Mouse (Mus musculus) CH12.LX (cell line): ENCODE measurements at regions not wholly inside any gene's neighbourhood (a gene's known extent, or its start where the extent isn't known, plus 50 kb on each side); places are given as distances from the start of the nearest gene placed in this dataset.

Source experiments
- DNase-seq: peaks from one replicate; pipeline ENCODE4 v3.0.0-alpha.2; 2013; ENCODE audit errors: extremely low read depth
- H3K27ac ChIP-seq: 2 replicates; pipeline ENCODE4 v1.5.1; 2012; ENCODE audit warnings: low read depth, mild to moderate bottlenecking, control low read depth, moderate library complexity; ENCODE audit not compliant: insufficient read depth
- H3K27me3 ChIP-seq: replicated peaks from 2 replicates; pipeline ENCODE3; 2012; ENCODE audit warnings: inconsistent platforms
- H3K36me3 ChIP-seq, 2 experiments: replicated peaks in 1 of 2; 2 replicates each; pipeline versions ENCODE3 to v1.6.1; 2012; ENCODE audit warnings: inconsistent platforms in 1 of 2, low read length in 1 of 2, mild to moderate bottlenecking in 1 of 2, mixed read lengths in 1 of 2, moderate library complexity in 1 of 2; ENCODE audit not compliant: control insufficient read depth in 1 of 2, insufficient read depth in 1 of 2
- H3K4me1 ChIP-seq, 2 experiments: 2 replicates each; pipeline ENCODE4 v1.6.1; 2012; ENCODE audit warnings: inconsistent platforms in 1 of 2, moderate library complexity in 1 of 2; ENCODE audit not compliant: insufficient read depth in 2 of 2, control insufficient read depth in 1 of 2
- H3K4me2 ChIP-seq: 2 replicates; pipeline ENCODE4 v1.6.1; 2012; ENCODE audit warnings: low read depth, mild to moderate bottlenecking, control low read depth; ENCODE audit not compliant: poor library complexity, insufficient read depth, severe bottlenecking
- H3K4me3 ChIP-seq, 3 experiments: fragments of 150-350 bp in 1 of 3; sonication (generic) in 1 of 3; replicated peaks in 1 of 3; 2 replicates each; pipeline versions ENCODE3 to v1.5.1; 2011 to 2012; ENCODE audit warnings: low read depth in 2 of 3, low read length in 2 of 3, mild to moderate bottlenecking in 2 of 3, moderate library complexity in 2 of 3, control low read depth in 1 of 3, improper control_type of control experiment in 1 of 3, inconsistent platforms in 1 of 3, mixed read lengths in 1 of 3; ENCODE audit not compliant: poor library complexity in 1 of 3
- H3K79me2 ChIP-seq: replicated peaks from 2 replicates; pipeline ENCODE4 v1.6.1; 2012; ENCODE audit warnings: mild to moderate bottlenecking, moderate library complexity; ENCODE audit not compliant: control insufficient read depth, poor library complexity, insufficient read depth, severe bottlenecking; ENCODE audit errors: extremely low read depth
- H3K9ac ChIP-seq: 2 replicates; pipeline ENCODE4 v1.6.1; 2012; ENCODE audit warnings: low read depth, mild to moderate bottlenecking, control low read depth, moderate library complexity; ENCODE audit not compliant: insufficient read depth
- H3K9me3 ChIP-seq: replicated peaks from 2 replicates; pipeline ENCODE3; 2012; ENCODE audit warnings: low read length, inconsistent platforms, mixed read lengths
- E2F4 ChIP-seq: IDR thresholded peaks from 2 replicates; pipeline ENCODE4 v1.6.1; 2011; ENCODE audit warnings: low read depth, low read length, improper control_type of control experiment; ENCODE audit not compliant: insufficient replicate concordance
- ELF1 ChIP-seq: IDR thresholded peaks from 2 replicates; pipeline ENCODE4 v1.6.1; 2014; ENCODE audit warnings: low read depth, mild to moderate bottlenecking, inconsistent platforms, low read length, improper control_type of control experiment
- HCFC1 ChIP-seq: IDR thresholded peaks from 2 replicates; pipeline ENCODE4 v1.6.1; 2012; ENCODE audit warnings: low read depth, mild to moderate bottlenecking, inconsistent platforms, low read length, improper control_type of control experiment
- IRF4 ChIP-seq: IDR thresholded peaks from 2 replicates; pipeline ENCODE4 v1.6.1; 2014; ENCODE audit warnings: low read depth, mild to moderate bottlenecking, inconsistent platforms, low read length, improper control_type of control experiment
- JUN ChIP-seq: IDR thresholded peaks from 2 replicates; pipeline ENCODE4 v1.6.1; 2011; ENCODE audit warnings: low read depth, mild to moderate bottlenecking, low read length, improper control_type of control experiment, moderate library complexity; ENCODE audit not compliant: insufficient read depth
- KAT2A ChIP-seq: IDR thresholded peaks from 2 replicates; pipeline ENCODE4 v1.6.1; 2012; ENCODE audit warnings: low read length, improper control_type of control experiment, inconsistent platforms; ENCODE audit not compliant: insufficient replicate concordance
- MAZ ChIP-seq: IDR thresholded peaks from 2 replicates; pipeline ENCODE4 v1.6.1; 2012; ENCODE audit warnings: low read depth, mild to moderate bottlenecking, inconsistent platforms, low read length, improper control_type of control experiment, moderate library complexity
- MXI1 ChIP-seq: IDR thresholded peaks from 2 replicates; pipeline ENCODE4 v1.6.1; 2011; ENCODE audit warnings: mild to moderate bottlenecking, low read depth, low read length, improper control_type of control experiment
- MYC ChIP-seq: IDR thresholded peaks from 2 replicates; pipeline ENCODE4 v1.6.1; 2011; ENCODE audit warnings: low read depth, mild to moderate bottlenecking, improper control_type of control experiment, low read length
- NELFE ChIP-seq: IDR thresholded peaks from 2 replicates; pipeline ENCODE4 v1.6.1; 2011; ENCODE audit warnings: low read depth, low read length, improper control_type of control experiment
- POLR2A ChIP-seq: IDR thresholded peaks from 2 replicates; pipeline ENCODE4 v1.6.1; 2011; ENCODE audit warnings: low read depth, mild to moderate bottlenecking, improper control_type of control experiment, low read length
- RAD21 ChIP-seq: IDR thresholded peaks from 2 replicates; pipeline ENCODE4 v1.6.1; 2011; ENCODE audit warnings: low read depth, mild to moderate bottlenecking, low read length, improper control_type of control experiment, moderate library complexity
- SIN3A ChIP-seq: IDR thresholded peaks from 2 replicates; pipeline ENCODE4 v1.6.1; 2012; ENCODE audit warnings: low read length, improper control_type of control experiment, inconsistent platforms
- TCF12 ChIP-seq: IDR thresholded peaks from 2 replicates; pipeline ENCODE4 v1.6.1; 2014; ENCODE audit warnings: low read depth, mild to moderate bottlenecking, inconsistent platforms, low read length, improper control_type of control experiment
- UBTF ChIP-seq: IDR thresholded peaks from 2 replicates; pipeline ENCODE4 v1.6.1; 2012; ENCODE audit warnings: low read depth, mild to moderate bottlenecking, inconsistent platforms, low read length, improper control_type of control experiment, moderate library complexity
- ZC3H11A ChIP-seq: IDR thresholded peaks from 2 replicates; pipeline ENCODE4 v1.6.1; 2012; ENCODE audit warnings: low read depth, mild to moderate bottlenecking, inconsistent platforms, low read length, improper control_type of control experiment
- ZKSCAN1 ChIP-seq: IDR thresholded peaks from 2 replicates; pipeline ENCODE4 v1.6.1; 2012; ENCODE audit warnings: low read depth, inconsistent platforms, low read length, improper control_type of control experiment, borderline replicate concordance
- ZNF384 ChIP-seq: IDR thresholded peaks from 2 replicates; pipeline ENCODE4 v1.6.1; 2012; ENCODE audit warnings: low read depth, low read length, improper control_type of control experiment, inconsistent platforms
- dilution Hi-C: fragments of 300-500 bp; cut with MboI; formaldehyde crosslinking; loops from 2 replicates; pipeline ENCODE4 v1.14.3; 2020; ENCODE audit warnings: low sequenced_read_pairs; ENCODE audit not compliant: extremely low pct_unique_long_range_greater_than_20kb, extremely low pct_ligation_motif_present
- in situ Hi-C: fragments of 300-500 bp; cut with MboI; formaldehyde crosslinking; loops from 3 replicates; pipeline ENCODE4 v1.14.3; 2019; ENCODE audit warnings: low sequenced_read_pairs, low pct_ligation_motif_present, low pct_unique_long_range_greater_than_20kb, mixed read lengths

GRCm38 (mm10) chr4:72605107-72605506 lies 247.3 kb downstream of the Aldoart1 start:
- Histone ChIP-seq H3K27me3 (no peaks in the 10 kb centered on the region), H3K4me2 (no peak overlapping the region)
- no peak for DNase-seq
- in situ Hi-C loops = no loop called here
- no peak for TF ChIP-seq IRF4
- TF ChIP-seq ZKSCAN1 = no peak
- TF ChIP-seq KAT2A = no peak
- TF ChIP-seq POLR2A = no peak
- no peak for TF ChIP-seq UBTF
- TF ChIP-seq, all 38 proteins: peak for 0
- dilution Hi-C loops = no loop called here
- Histone ChIP-seq H3K4me3 (no peak overlapping the region), H3K9ac (no peak overlapping the region), H3K27ac (no peak overlapping the region), H3K9me3 (peaks cover 22% of the 10 kb centered on the region), H3K79me2 (no peaks in the 10 kb centered on the region), H3K36me3 (no peaks in the 10 kb centered on the region), H3K4me1 (no peaks in the 10 kb centered on the region)

GRCm38 (mm10) chr4:72595494-72595893 lies 256.9 kb downstream of the Aldoart1 start:
- no peak overlapping the region for H3K9ac ChIP-seq
- DNase-seq = no peak
- no peak overlapping the region for H3K27ac ChIP-seq
- H3K79me2 ChIP-seq = no peaks in the 10 kb centered on the region
- dilution Hi-C loops = no loop called here
- H3K4me3 ChIP-seq = no peak overlapping the region
- H3K4me2 ChIP-seq = no peak overlapping the region
- peaks cover 25% of the 10 kb centered on the region for H3K9me3 ChIP-seq
- H3K36me3 ChIP-seq = no peaks in the 10 kb centered on the region
- in situ Hi-C loops = no loop called here
- no peak for TF ChIP-seq E2F4
- TF ChIP-seq JUN = no peak
- no peak for TF ChIP-seq MXI1
- no peak for TF ChIP-seq RAD21
- TF ChIP-seq MAZ = no peak
- TF ChIP-seq ELF1 = no peak
- no peak for TF ChIP-seq MYC
- TF ChIP-seq HCFC1 = no peak
- no peak for TF ChIP-seq ZC3H11A
- TF ChIP-seq SIN3A = no peak
- no peak for TF ChIP-seq TCF12
- TF ChIP-seq IRF4 = no peak
- no peak for TF ChIP-seq ZNF384
- no peak for TF ChIP-seq NELFE
- H3K27me3 ChIP-seq = no peaks in the 10 kb centered on the region
- H3K4me1 ChIP-seq = no peaks in the 10 kb centered on the region
